Mouse (Mus musculus): ENCODE measurements around the gene Atp6v1e2.

Gene Atp6v1e2

GRCm38 (mm10) chr17:86964041-86964440 is 16.3 kb upstream of the Atp6v1e2 start:
- peak in 1 of 2 experiments; percentile 28 for DNase-seq

GRCm38 (mm10) chr17:86963586-86963902 is 15.8 kb upstream of the Atp6v1e2 start:
- peak in 1 of 2 experiments; percentile 43 for DNase-seq

- peak; percentile 73 to 81 for DNase-seq
Measured at GRCm38 (mm10) chr17:86962894-86963585, 15.3 kb upstream of the Atp6v1e2 start, which contains the start of gene Rhoq. Rhoq (plus strand) TSS chr17:86963082.

GRCm38 (mm10) chr17:86962297-86962893 is 14.7 kb upstream of the Atp6v1e2 start:
- DNase-seq = peak; percentile 78 to 87

GRCm38 (mm10) chr17:86961301-86961841 is 13.7 kb upstream of the Atp6v1e2 start:
- peak; percentile 22 to 41 for DNase-seq

GRCm38 (mm10) chr17:86957968-86958367 is 10.3 kb upstream of the Atp6v1e2 start:
- DNase-seq = no peak

GRCm38 (mm10) chr17:86957239-86957638 is 9.5 kb upstream of the Atp6v1e2 start:
- no peak for DNase-seq

GRCm38 (mm10) chr17:86948801-86949200 is 1.1 kb upstream of the Atp6v1e2 start:
- no peak for DNase-seq

GRCm38 (mm10) chr17:86946078-86946477 is 1.6 kb downstream of the Atp6v1e2 start:
- no peak for DNase-seq

- DNase-seq = no peak
Measured at GRCm38 (mm10) chr17:86943158-86943557, 4.5 kb downstream of the Atp6v1e2 start.

- DNase-seq = no peak
Measured at GRCm38 (mm10) chr17:86942112-86942511, 5.6 kb downstream of the Atp6v1e2 start.

GRCm38 (mm10) chr17:86938683-86939082 is 9.0 kb downstream of the Atp6v1e2 start:
- DNase-seq = no peak

GRCm38 (mm10) chr17:86937497-86938155 is 10.1 kb downstream of the Atp6v1e2 start:
- peak; percentile 42 to 63 for DNase-seq

- DNase-seq = no peak
Measured at GRCm38 (mm10) chr17:86937064-86937463, 10.6 kb downstream of the Atp6v1e2 start.

GRCm38 (mm10) chr17:86932896-86933295 is 14.8 kb downstream of the Atp6v1e2 start:
- no peak for DNase-seq

GRCm38 (mm10) chr17:86929981-86930380 is 17.7 kb downstream of the Atp6v1e2 start:
- no peak for DNase-seq

- no peak for DNase-seq
Measured at GRCm38 (mm10) chr17:86929355-86929754, 18.3 kb downstream of the Atp6v1e2 start.

- no peak for DNase-seq
Measured at GRCm38 (mm10) chr17:86926836-86927235, 20.9 kb downstream of the Atp6v1e2 start.

- DNase-seq = no peak
Measured at GRCm38 (mm10) chr17:86924679-86925078, 23.0 kb downstream of the Atp6v1e2 start.

GRCm38 (mm10) chr17:86919729-86920128 is 28.0 kb downstream of the Atp6v1e2 start:
- DNase-seq = no peak

GRCm38 (mm10) chr17:86918786-86919185 is 28.9 kb downstream of the Atp6v1e2 start:
- peak in 1 of 2 experiments; percentile 21 for DNase-seq

- DNase-seq = no peak
Measured at GRCm38 (mm10) chr17:86917048-86917447, 30.6 kb downstream of the Atp6v1e2 start, which contains the start of gene Tmem247. Tmem247 (plus strand) TSS chr17:86917348.

GRCm38 (mm10) chr17:86915540-86915939 is 32.2 kb downstream of the Atp6v1e2 start:
- DNase-seq = no peak
